Mouse (Mus musculus) regulatory T cell (primary cell): ENCODE measurements around the gene Adi1.

Experiments
- in situ Hi-C: fragments of 300-600 bp; cut with MboI, MseI; formaldehyde crosslinking; loops from one replicate; pipeline ENCODE4 v1.15.1; 2025; ENCODE audit warnings: high pct_unique_total_duplicates

Gene Adi1

DNA sequence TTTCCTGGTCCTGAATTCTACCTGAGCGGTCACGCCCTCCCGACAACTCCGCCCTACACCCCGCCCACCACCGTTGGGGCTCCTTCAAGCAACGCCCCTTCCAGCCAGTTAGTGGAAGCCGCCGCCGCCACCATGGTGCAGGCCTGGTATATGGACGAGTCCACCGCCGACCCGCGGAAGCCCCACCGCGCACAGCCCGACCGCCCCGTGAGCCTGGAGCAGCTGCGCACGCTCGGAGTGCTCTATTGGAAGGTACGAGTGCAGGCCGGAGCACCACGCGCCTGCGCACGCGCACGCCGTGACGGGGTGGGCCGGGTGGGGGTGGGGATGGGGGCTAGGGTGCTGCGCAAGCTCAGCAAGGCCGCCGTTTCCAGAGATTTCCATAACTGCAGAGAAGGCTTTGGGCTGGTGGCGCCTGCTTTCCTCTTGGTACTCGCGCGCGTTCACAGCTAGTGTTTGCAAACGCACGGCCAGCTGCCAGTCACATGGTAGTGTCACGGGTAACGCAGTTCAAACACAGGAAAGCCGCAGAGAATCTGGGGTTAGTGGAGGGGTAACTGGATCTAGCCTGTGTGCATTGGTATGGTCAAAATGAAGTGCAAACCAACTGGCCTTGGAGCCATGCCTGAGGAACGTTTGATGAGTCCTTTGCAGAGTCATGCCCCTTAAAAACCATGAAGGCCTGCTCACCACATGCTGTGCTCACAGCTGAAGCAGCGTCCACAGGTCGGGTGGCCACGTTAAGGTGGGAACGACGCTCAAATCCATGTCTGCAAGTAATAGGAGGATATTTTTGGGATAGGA lies at the start of gene Adi1:
Adi1 (plus strand) TSS at position 111 of the 804 bp plus-strand sequence.
- in situ Hi-C loops = no loop called here

DNA sequence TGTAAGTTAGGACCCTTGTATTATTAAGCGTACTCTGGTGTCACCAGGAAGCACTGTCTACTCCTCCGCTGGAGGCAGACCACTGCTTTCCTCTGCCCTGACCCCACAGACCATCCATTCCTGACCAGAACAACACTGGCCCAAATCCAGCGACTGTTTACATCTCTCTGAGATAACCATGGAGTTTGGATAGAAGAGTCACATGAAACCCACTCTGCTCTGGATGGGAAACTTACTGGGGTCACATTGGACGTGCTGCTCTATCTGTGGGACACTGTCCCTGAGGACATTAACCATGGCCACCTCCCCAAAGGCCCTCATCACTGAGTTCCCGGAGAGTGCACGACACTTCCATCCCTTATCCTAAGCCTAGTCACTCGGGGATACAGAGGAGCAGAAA lies 49.6 kb upstream of the Adi1 start:
- in situ Hi-C loops = no loop called here

DNA sequence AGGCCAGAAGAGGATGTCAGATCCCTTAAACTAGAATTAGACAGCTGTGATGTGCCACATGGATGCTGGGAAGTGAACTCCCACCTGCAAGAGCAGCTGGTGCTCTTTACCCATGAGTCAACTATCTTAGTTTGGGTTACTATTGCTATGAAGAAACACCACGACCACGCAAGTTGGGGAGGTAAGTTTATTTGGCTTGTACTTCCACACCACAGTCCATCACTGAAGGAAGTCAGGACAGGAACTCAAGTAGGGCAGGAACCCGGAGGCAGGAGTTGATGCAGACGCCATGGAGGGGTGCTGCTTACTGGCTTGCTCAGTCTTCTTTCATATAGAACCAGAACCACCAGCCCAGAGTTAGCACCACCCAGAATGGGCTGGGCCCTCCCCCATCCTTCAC lies 47.9 kb upstream of the Adi1 start:
- in situ Hi-C loops = no loop called here

GRCm38 (mm10) chr12:28628436-28628835 lies 46.6 kb upstream of the Adi1 start:
- in situ Hi-C loops = no loop called here

- in situ Hi-C loops = loop anchor here (5.0 kb wide), 1 partner anchor 197 kb away; no protein-coding TSS in a partner anchor
Observed at GRCm38 (mm10) chr12:28635058-28635534, 39.9 kb upstream of the Adi1 start.

DNA sequence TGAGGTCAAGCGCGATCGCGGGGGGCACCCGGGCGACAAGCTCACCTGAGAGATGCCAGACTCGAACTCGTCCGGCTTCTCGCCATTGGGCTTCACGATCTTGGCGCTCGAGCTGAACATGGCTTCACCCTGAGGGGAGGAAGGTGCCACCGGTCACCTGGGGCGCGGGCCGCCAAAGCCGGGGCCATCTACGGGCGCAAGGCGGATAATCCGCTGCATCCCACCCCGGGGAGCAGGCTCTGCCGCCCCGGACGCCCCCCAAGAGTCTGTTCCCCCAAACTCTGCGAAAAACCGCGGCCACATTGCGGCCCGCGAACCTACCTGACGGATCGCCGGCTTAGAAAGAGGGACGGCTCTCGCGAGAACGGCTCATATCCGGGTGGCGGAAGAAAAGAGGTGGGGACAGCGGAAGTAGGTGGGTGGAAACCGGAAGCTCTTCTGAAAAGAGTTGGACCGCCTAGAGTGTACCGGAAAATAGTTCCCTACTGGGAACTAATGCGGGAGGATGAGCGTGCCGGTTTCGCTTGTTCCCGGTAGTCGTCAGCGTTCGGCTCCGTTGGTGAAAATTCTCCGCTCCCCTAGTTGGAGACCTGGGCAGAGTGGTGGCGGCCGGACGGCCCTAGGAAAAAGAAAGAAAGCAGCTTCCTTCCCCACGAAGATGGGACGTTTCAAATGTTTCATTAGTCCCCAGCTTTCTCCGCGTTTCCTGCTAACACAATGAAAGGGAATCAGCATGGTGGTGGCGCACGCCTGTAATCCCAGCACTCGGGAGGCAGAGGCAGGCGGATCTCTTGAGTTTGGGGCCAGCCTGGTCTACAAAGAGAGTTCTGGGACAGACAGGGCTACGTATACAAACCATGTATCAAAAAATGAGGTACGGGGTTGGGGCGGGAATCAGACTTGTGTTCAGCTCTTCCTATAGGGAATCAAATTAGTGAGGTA lies 39.2 kb upstream of the Adi1 start, which contains the start of gene Rps7:
Rps7 (minus strand) TSS at position 419 of the 942 bp plus-strand sequence.
- in situ Hi-C loops = loop anchor here (5.0 kb wide), 1 partner anchor 196 kb away; no protein-coding TSS in a partner anchor

DNA sequence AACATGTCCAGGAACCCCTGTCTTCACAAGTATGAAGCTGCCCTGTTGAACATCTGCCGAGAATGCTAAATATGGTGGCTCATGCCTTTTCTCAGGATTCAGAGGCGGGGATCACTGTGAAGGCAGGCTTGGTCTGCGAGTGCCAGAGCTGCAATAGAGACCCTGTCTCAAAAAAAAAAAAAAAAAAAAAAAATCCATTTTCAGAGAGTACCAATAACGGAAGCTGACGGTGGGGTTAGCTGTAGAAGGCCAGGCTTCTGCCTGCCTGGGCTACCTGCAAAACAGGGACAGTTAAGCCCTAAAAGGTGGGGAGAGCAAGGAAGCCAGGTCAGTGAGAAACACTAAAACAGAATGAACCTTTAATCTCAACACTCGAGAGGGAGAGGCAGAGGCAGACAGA lies 38.5 kb upstream of the Adi1 start:
- in situ Hi-C loops = loop anchor here (5.0 kb wide), 1 partner anchor 196 kb away; no protein-coding TSS in a partner anchor

DNA sequence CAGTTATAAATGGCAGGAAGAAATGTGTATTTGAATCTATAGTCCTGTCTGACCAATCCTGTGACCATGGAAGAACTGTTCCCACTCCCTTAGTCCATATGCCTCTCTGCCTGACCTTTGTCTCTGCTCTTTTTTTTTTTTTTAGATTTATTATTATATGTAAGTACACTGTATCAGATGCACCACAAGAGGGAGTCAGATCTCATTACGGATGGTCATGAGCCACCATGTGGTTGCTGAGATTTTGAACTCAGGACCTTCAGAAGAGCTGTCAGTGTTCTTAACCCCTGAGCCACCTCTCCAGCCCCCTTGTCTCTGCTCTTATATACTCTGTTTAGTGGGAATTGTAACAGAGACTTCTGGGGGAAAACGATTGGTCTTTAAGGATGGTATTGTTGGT lies 36.3 kb upstream of the Adi1 start:
- in situ Hi-C loops = loop anchor here (5.0 kb wide), 1 partner anchor 194 kb away; no protein-coding TSS in a partner anchor

DNA sequence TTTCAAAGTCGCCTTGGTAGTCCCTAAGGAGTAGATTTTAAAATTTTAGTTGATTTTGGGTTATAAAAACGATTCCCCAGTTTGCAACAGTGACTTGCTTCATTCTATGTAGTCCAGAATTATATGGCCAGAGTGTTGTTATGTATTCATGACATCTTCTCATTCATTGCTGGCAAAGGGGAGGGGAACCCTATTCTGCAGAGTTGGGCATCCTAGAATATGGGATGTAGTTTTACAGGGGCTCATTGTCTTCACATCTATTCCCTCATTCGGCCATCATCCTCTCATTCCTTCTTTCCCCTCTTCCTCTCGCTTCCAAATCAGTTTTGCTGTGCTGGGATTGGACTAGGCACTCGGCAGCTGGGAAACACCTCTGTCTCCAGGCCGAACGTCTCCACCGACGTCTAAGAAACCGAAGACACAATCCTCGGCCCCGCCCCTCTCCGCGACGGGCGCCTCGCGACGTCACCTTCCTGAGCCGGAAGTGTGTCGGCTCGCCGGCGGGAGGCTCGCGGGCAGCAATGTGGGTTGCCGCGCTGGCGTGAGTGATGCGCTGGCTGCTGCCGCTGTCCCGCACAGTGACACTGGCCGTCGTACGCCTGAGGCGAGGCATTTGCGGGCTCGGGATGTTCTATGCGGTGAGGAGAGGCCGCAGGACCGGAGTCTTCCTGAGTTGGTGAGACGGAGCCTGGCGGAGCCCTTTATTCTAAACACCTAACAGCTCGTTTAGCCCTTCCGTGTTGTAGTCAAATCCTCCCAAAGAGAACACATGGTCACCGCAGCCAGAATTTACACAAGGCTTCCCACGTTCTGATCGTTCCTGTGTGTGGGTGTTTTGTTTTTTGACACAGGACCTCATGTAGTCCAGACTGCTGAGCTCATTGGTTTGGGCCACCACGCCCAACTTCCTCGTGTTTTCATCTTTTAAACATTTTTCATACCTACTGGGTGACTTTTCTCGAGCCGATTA lies 25.6 kb upstream of the Adi1 start, which contains the start of gene Rnaseh1:
Rnaseh1 (plus strand) TSS at position 462 of the 970 bp plus-strand sequence.
- in situ Hi-C loops = no loop called here

DNA sequence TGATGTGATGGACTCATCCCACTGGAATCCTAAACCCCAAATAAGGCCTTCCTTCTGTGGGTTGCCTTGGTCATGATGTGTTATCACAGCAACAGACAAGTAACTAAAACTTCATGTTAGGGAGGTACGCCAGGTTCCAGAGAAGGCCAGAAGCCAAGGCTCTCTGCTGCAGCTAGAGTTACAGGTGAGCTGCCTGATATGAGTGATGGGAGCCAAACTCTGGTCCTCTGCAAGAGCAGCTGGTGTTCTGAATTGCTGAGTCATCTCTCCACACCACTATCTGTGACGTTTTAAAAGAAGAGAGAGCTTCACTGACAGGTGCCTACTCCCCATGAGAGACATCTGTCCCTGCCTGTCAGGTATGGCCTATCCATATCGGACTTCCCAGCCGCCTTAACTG lies 12.4 kb upstream of the Adi1 start:
- in situ Hi-C loops = no loop called here

DNA sequence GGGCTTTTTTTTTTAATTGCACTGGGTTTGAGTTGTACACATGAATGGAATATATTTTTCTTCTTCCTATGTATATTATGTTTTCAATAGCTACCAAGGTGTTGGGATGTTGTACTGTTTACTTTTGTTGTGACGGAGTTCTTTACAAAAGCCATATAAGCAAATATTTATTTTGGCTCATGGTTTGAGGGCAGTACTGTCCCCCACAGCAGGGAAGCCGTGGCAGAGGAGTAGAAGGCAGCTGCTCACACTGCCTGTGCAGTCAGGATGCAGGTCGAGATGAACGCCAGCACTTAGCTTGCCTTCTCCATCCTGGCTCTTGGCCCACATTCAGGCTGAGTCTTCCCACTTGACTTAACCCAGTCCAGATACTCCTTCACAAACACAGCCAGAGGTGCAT lies 8.3 kb upstream of the Adi1 start:
- in situ Hi-C loops = no loop called here

GRCm38 (mm10) chr12:28667287-28667686 lies 7.7 kb upstream of the Adi1 start:
- in situ Hi-C loops = no loop called here

DNA sequence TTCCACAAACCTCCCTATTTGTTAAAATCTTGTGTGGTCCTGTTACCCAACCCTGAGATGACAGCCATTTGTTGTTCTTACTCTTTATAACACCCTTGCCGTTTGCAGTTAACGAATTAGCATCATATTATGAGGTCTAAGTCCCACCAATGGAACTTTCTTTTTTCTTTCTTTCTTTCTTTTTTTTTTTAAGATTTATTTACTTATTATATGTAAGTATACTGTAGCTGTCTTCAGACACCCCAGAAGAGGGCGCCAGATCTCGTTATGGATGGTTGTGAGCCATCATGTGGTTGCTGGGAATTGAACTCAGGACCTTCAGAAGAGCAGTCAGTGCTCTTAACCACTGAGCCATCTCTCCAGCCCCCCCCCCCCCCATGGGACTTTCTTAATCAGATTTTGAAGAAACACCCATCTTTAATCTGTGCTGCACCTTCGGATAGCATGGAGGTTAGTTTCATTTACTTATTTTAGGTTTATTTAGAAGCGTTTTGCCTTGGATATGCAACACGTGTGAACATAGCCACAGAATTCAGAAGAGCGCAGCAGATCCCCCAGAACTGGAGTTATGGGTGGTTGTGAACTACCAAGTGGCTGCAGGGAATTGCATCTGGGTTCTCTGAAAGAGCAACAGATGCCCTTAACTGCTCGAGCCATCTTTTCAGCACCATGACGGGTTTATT lies 852 bp upstream of the Adi1 start:
- in situ Hi-C loops = no loop called here

DNA sequence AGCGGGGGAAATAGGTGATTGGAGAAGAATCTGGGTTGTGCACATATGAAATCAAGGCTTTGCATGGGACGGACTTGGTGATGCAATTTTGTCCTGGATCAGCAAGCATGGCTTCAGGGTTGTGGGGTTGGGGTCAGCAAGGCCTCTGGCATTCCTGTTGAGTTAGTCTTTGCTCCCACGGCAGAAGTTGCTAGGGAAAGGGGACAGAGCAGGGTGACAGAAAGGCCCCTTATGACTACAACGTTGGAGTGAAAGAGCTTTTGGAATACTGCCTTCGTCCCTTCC lies 836 bp downstream of the Adi1 start:
- in situ Hi-C loops = no loop called here

- in situ Hi-C loops = no loop called here
Observed at GRCm38 (mm10) chr12:28684674-28685073, 9.6 kb downstream of the Adi1 start.

GRCm38 (mm10) chr12:28685771-28686170 lies 10.7 kb downstream of the Adi1 start:
- in situ Hi-C loops = no loop called here

- in situ Hi-C loops = no loop called here
Observed at GRCm38 (mm10) chr12:28686199-28686879, 11.3 kb downstream of the Adi1 start.

GRCm38 (mm10) chr12:28688996-28689395 lies 14.0 kb downstream of the Adi1 start:
- in situ Hi-C loops = no loop called here

DNA sequence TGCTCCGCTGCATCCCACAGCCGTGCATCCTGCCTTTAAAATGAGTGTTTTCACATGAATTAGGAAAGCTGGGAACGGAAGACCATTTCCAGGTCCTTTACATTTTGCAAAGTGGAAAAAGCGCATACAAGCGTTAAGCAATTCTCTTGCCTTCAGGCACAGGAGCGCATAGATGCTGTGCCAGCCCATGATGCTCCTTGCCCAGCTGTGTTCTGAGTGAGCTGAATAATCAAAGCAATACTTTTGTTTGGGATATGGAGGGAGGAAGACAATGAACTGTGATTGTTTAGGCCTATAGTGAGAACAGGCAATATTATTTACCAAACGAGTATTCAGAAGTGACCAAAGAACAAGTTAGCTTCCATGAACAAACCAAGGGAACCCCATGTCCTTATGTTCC lies 15.7 kb downstream of the Adi1 start:
- in situ Hi-C loops = no loop called here

GRCm38 (mm10) chr12:28693738-28694137 lies 18.7 kb downstream of the Adi1 start:
- in situ Hi-C loops = no loop called here
